Mouse (Mus musculus): ENCODE results near the gene Mcts2.

DNA sequence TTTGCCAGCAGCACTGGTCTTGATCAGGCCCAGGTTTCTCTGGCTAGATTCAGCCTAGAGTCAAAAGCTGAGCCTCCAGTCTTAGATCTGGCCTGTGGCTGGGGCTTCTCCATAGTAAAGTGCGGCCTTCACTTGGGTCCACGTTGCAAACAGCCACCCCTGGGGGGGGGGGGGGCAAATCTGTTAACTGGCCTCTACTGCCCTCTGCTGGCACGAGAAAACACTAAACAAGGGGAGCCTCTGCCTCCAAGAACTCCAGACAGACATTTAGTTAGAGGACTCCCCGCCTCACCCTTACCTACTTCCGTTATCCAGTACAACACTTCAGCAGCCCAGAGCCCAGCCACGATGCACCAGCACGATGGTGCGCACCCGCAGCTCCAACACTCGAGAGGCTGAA is 29.4 kb upstream of the Mcts2 start:
- TF ChIP-seq CTCF (IDR thresholded peaks at IDR 0.05; ENCODE audit: low read depth, low read length) (peak; percentile 49), POLR2A (IDR thresholded peaks at IDR 0.05; ENCODE audit: insufficient read depth, low read length) (no peak)

Data from ES-Bruce4 (cell line).